Mouse (Mus musculus) fat pad, adult 2 months (tissue): ENCODE measurements around the gene Defb28.

ENCODE experiments used
- DNase-seq: peaks from one replicate; pipeline ENCODE4 v3.0.0-alpha.2; 2011; ENCODE audit warnings: low read depth, low spot score; ENCODE audit errors: extremely low read depth

The Defb28 gene

DNA sequence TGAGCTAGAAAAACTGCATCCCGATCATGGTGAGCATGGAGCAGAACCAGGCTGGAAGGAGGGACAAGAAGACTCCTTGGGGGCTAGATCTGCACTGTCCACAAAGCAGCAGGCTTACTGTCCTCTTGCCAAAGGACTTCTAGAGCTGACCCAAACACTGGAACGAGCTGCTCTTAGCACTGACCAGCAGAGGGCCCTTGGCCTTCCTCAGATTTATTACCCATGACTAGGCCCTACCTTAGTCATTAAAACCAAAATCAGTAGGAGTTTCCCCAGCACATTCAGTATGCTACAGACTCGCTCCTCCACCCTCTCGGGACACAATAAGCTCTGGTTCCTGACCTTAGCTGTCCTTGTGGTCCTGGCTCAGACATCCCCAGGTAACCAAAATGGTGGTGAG is at the start of gene Defb28:
Gene Defb28 (plus strand): TSS at position 275 of the 400 bp plus-strand sequence.
- DNase-seq, result no peak

DNA sequence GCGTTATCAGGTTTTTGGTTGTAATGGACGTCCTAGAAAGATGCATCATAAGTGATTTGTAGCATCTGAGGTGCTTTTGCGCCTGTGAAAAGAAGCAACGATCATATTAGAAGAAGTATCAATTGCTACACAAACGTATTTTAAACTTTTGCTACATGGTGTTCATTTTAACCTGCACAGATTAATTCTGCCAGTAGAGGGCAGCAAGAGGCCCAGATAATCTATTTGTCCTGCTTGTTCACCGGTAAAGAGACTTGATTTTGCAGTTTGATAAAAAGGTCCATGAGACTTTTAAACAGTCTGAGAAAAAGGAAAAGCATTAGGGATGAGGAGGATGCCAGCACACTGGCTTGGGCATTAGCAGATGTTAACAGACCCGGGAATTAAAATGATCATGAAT is 47.1 kb upstream of the Defb28 start:
- DNase-seq, result no peak

DNA sequence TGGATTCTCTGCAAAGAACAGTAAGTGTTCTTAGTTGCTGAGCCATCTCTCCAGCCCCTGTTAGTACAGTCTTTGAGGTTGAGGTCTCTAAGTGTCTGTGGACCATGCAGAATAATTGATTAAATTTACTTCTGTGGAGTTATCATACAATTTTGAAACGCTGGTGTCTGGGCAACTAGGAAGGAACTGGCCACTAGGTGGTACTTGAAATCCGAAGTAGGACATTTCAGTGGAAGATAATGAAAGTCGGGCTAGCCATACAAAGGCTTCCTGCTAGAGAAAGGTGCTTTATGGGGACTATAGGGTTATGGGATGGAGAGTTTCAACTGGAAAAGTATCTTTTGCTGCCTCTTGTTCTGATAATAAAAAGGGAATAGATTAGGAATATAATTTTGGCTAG is 45.6 kb upstream of the Defb28 start:
- no peak for DNase-seq

DNA sequence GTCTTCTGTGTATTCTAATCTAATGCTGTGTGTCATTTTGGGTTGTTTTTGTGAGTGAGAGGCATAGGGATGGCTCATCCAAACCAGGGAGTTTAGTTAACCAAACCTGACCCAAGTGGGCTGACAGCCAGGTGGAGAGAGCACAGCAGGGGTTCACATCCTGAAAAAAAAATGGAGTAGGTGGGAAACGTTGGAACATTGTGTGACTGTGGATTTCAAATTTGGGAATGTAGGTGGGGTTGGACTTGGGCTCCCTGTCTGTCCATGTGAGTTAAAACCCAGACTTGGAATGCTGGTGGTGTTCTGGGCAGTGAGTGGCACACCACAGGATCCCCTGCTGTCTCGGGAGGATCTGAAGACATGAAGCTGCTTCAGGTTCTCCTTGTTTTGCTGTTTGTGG is 41.3 kb upstream of the Defb28 start, which contains the start of gene Defb20:
Gene Defb20 (plus strand): TSS at position 301 of the 400 bp plus-strand sequence.
- no peak for DNase-seq

DNA sequence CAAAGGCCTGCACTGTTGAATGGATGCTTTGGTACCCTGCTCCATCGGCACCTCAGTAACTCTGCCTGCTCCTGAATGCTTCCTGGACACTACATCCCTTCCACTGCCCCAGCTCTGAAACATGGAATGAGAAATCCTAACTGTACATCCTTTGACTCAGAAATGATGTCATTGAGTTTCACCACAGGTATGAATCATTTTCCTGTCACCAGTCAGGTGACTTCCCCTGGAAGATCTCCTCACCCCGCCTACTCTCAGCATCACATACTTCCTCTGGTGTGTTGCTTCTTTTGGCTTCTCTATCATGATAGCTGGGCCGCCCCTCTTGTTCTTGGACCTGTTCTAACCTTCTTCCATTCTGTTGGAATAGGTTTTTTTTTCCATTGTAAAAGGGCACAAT is 37.2 kb upstream of the Defb28 start:
- DNase-seq, result no peak

DNA sequence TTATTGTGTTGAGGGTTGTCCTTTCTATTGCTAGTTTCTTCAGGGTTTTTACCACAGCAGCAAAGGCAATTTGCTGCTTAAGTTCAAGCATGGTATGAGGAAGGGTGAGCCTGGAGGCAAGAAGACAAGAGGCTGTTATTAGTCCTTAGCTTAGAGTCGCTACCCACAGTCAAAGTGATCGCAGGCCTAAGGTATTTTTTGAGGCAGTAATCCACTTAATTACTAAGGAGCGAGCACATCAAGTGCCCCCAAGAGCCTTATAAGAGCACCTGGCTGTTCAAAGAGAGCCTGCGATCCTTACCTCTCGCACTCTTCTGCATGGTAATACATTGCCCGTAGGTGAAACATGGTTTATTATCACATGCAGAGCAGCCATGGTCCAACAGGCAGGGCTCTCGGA is 36.3 kb upstream of the Defb28 start:
- DNase-seq, result no peak

DNA sequence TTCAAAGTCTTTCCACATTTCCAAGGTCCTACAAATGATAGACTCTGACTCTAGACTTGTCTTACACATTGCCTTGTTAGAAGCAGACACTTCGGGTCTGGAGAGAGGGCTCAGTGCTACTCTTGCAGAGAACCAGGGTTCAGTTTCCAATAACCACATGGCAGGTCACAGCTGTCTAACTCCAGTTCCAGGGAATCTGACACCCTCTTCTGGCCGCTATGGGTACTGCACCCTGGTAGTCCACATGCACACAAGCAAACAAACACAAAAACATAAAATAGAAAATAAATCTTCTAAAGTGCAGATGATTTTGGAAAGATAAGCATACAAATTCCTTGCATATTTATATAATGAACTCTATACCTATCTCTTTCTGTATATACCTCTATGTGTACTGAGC is 31.0 kb upstream of the Defb28 start:
- DNase-seq, result no peak

DNA sequence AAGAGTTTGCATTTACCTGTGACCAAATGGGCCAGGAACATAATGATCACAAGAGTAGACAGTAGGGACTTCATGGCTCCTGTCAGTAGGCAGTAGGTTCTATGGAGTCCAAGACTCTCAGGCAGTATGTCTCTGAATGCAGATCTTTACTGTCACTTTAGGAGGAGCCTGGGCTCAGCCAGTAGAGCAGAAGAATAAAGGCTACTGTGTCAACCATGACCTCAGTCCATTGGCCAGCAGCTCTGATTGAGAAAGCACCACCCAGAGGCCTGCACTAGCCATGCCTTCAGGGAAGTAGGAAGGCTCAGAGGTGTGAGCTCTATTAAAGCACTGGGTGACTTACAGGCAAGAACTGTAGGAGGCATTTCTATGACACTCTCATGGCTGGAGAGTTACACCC is 28.0 kb upstream of the Defb28 start, which contains the start of gene Defb22:
Gene Defb22 (minus strand): TSS at position 101 of the 400 bp plus-strand sequence.
- DNase-seq, result no peak

DNA sequence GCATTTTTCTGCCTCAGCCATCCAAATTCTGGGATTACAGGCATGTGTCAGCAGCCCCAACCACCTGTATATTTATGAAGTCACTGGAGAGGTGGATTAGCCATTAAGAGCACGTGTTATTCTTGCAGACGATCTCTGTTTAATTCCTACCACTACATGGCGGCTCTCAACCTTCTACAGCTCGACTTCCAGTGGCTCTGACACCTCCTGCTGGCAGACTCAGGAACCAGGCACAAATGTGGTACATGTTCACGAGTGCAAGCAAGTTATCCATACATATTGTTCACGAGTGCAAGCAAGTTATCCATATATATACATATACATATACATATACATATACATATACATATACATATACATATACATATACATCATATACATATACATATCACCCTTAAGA is 24.9 kb upstream of the Defb28 start:
- no peak for DNase-seq

DNA sequence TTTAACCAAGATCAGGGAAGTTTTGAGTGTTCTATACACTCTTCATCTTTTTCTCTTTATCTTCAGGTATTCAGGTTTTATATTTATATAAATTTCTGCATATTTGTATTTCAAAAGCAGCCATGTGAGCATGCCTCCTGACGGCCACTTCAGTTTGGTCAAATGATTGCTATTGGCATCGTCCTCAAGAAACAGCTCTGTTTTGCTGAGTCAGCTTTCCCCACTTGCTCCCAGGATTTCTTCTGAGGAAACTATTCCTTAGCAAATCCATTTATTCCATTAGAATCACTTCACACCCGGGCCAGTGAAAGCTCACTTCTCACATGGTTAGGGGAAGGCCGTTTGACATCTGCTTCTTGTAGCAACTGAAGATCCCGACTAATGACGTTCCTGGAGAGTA is 20.0 kb upstream of the Defb28 start:
- no peak for DNase-seq

DNA sequence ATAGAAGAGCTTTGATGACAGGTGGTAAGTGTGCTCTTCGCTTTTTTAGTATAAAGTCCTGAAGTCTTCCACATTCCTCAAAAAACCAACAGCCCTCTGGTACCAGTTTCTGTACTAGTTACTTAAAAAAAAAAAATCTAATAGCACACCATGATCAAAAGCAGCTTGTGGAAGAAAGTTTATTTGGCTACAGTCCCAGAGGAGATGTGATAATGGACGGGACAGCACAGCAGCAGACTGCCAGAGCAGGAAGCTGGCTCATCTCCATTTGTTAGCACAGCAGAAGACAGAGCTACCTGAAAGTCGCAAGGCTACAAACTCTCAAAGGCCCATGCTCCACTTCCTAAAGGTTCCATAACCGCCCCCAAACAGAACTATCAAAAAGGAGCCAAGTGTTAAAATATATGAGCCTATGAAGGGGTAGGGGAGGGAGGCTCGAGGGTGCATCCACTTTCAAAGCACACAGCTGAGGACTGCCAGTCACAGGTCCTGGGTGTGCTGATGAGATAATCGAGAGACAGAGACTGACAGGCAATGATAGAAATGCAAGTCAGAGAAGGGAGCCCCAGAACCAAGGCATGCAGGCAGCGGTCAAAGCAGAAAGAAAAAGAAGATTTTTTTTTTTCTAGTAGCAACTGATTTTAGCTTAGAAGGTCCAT is 17.7 kb upstream of the Defb28 start:
- no peak for DNase-seq

DNA sequence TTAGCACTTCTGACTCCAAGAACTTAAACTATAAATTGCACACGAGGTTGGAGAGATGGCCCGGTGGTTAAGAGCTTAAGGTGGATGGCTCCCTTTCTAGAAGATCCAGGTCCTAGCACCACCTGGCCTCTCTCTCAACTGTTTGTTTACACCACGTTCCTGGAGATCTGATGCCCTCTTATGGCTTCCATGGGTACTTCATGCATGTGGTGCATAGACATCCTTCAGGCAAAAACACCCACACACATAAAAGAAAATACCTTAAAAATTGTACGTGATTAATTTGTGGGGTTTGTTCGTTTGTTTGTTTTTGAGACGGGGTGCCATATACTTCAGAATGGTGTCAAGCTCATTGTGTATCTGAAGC is 17.2 kb upstream of the Defb28 start:
- no peak for DNase-seq

DNA sequence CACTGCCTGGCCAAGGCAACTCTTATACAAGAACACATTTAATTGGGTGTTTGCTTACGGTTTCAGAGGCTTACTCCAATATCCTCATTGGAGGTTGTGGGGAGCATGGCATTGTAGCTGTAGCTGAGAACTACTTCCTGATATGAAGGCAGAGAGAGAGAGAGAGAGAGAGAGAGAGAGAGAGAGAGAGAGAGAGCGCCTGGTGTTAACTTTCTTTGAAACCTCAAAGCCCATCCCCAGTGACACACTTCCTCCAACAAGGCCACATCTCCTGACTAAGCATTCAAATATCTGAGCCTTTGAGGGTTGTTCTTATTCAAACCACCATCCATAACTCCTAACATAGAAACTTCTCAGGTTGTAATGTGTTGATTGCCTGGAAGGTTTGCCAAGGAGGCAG is 14.1 kb upstream of the Defb28 start:
- DNase-seq, result no peak

DNA sequence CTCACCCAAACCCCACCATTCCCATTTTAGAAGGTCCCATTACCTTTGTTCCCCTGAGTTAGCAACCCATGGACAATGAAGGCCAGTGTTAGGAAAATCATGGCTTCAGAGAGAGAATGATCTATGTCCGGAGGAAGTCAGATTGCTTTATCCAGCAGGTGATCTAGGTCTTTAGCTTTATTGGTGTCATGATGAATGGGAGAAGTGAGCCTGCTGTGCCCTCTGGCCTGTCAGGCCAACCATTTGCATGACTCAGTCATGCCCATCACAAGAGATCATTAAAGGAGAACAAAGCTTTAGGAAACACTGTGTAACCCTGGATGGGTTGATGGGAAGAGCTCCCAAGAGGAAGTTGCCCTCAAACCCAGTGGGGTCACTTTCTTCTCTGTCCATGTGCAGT is 6.5 kb upstream of the Defb28 start, which contains the start of gene Defb26:
Gene Defb26 (minus strand): TSS at position 101 of the 400 bp plus-strand sequence.
- no peak for DNase-seq

DNA sequence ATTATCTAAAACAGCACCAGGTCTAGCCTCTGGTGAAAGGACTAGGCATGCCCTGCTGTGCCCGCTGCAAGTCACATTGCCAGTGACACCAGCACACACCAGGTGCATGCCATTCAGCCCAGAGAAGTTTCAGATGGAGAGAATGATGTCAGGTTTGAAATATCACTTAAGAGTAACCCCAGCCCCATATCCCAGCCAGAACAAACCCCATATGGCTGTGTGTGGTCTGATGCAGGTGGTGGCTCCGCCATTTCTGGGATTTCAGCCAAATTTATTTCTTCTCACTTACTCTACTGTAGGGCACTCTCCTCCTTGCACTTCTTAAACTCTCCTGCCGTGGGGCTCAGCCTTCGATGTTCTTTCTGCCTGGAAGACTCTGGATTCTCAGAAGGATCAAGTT is 2.0 kb upstream of the Defb28 start:
- DNase-seq, result no peak

DNA sequence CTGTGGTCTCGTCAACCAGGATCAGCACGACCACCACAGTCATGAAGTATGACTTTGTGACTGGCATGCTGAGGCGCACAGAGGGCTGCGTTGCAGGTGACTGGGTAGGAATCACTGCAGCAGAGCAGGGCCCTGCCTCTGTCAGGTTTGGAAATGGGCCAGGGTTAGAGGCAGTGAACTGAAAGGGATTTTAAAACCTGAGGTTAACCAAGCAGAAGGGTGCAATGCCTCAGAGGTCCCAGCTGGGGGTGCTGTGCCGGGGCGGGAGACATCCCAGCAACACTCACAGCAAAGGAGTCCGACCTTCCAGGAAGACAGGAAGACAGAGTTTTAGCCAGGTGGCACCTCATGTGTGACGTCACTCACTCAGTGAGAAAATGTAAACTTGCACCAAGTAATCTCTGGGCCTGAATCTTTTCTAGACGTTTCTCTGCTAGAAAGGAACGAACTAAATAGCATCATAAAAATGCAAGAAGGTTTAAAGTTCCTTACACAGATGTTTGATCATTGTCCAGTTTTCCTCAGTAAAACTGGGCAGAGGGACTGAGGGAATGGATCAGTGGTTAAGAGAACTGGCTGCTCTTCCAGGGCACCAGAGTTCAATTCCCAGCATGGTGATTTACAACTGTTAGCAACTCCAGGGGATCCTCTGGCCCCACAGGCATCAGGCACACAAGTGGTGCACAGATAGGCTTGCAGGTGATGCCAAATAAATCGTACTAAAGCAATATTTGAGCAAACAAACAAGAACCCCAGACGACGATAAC is 22.1 kb downstream of the Defb28 start, which contains the start of gene Defb29:
Gene Defb29 (minus strand): TSS at position 155 of the 767 bp plus-strand sequence.
- no peak for DNase-seq

DNA sequence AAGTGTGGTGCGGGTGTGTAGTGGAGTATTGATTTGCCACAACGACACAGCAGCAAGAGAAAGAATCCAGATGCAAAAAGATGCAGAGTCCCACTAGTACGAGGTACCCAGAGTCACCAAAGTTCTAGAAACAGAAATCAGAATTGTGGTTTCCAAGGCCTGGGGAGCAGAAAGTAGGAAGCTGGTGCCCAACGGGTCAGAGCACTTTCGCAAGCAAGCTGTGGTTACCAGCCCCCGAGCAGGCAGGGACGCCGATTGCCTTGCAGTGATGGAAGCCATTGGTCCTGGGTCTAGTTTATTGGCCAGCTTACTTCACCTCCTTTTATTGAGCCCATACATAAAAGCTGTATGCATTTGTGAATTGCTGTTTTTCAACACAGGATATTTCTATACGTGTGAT is 23.9 kb downstream of the Defb28 start:
- no peak for DNase-seq

DNA sequence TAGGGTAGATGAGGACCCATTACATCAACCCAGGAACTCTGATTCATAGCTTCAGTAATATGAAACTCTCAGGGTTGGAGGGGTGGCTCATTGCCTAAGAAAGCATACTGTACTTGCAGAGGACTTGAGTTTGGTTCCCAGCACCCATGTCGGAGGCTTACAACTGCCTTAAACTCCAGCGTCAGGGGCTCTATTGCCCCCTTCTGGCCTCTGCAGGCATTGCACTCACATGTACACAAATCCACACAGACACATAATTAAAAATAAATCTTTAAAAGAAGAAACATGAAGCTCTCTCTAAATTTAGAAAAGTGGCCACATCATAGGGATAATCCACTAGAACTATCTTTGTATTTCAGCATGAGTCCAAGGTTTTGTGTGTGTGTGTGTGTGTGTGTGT is 24.8 kb downstream of the Defb28 start:
- DNase-seq, result no peak

DNA sequence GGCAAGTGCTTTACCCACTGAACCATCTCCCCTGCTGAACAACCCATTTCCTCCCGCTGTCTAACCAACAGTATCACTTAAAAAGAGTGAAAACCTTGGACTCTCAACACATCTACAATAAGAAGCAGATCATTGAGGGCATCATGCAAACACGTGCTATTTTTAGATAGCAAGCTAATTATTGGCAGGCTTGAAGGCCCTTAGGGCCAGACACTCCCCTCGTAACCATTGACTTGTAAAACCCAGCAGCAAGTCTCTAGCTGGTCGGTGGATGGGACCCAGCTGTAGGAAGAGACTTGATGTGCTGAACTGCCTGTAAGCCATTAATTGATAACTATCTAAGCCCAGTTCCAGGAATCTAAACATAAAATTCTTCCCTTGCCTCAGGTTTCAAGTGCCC is 25.4 kb downstream of the Defb28 start:
- DNase-seq, result no peak

DNA sequence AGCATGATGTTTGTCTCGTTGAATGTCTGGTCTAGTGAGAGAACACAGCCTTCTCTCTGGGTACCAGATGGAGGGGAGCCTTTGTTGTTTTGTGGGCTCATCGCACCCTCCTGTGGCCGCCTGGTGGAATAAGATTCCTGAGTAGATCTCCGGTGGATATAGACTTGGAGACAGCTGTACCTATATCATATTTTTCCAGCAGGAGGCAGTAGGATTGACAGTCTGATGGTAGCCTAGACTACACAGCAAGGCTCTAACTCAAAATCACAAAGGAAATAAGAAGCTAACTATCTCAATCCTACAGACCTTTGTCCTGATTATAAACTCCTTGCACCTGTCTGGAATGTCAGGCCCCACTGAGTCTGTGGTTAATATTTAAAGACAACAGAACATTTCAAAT is 26.6 kb downstream of the Defb28 start:
- no peak for DNase-seq

DNA sequence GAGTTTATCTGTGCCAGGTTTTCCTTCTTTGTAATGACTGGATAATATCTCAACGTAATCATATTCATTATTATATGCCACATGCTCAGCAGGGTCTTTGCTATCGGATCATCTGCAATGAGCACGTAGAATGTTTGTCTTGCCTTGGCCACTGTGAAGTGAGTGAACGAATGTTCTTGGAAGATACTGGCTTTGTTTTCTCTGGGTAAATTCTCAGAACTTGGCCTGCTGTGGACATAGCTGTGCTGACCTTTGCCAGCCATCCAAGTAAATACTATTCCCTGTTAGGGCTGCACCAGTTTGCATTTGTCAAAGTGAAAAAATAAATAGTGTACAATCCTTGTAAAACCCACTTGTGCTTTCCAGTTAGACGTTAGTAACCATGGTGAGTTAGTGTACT is 30.1 kb downstream of the Defb28 start:
- DNase-seq, result no peak

DNA sequence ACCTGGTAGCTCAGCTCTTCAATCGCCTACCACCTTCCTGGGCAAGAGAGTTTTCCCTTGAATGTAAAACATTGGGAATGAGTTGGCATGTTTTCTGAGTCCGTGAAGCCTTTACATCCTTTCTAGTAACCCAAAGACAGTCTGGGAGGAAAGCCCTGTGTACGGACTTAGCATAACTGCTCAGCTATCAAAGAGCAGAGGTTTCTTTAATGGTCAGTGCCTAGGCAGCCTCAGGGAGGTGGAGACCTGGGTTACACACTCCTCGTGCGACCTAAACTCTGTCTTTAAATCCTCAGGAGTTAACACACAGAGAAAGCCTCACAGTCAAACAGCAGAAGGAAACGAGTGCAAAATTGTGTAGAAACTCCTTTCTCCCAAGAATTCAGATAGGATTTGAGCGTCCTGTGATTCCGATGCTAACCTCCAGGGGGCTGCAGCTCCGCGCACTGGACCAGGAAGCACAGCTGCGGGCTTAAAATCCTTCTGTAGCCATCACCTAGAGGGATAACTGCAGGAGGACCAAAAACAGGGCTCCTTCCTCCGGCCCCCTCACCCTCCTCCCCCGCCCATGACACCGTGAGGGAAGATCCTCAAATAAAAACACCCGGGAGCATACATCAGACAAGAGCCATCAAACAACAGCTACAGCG is 35.8 kb downstream of the Defb28 start:
- DNase-seq, result no peak
